Mouse (Mus musculus) ovary, postnatal 14 days (tissue): ENCODE data around the gene Slc8a1.
A peak's percentile ranks its signal among the peaks of the same experiment; 100 is the strongest.

ENCODE experiments used
- DNase-seq: peaks from one replicate; pipeline ENCODE4 v3.0.0; 2022; ENCODE audit warnings: low spot score

Gene Slc8a1

GRCm38 (mm10) chr17:81419802-81420459 is 318.2 kb downstream of the Slc8a1 start:
- no peak for DNase-seq

GRCm38 (mm10) chr17:81416361-81417114 is 321.6 kb downstream of the Slc8a1 start:
- DNase-seq = no peak

GRCm38 (mm10) chr17:81412736-81413135 is 325.4 kb downstream of the Slc8a1 start:
- DNase-seq = no peak

GRCm38 (mm10) chr17:81404225-81404624 is 334.0 kb downstream of the Slc8a1 start:
- no peak for DNase-seq

GRCm38 (mm10) chr17:81403121-81403520 is 335.1 kb downstream of the Slc8a1 start:
- peak; percentile 20 for DNase-seq

- DNase-seq = peak; percentile 44
These were observed 335.5 kb downstream of the Slc8a1 start for GRCm38 (mm10) chr17:81402636-81403035.

- no peak for DNase-seq
These were observed 337.8 kb downstream of the Slc8a1 start for GRCm38 (mm10) chr17:81400377-81400776.

- no peak for DNase-seq
These were observed 340.7 kb downstream of the Slc8a1 start for GRCm38 (mm10) chr17:81397434-81397833.

GRCm38 (mm10) chr17:81394124-81394523 is 344.1 kb downstream of the Slc8a1 start:
- no peak for DNase-seq

GRCm38 (mm10) chr17:81393040-81393439 is 345.1 kb downstream of the Slc8a1 start:
- no peak for DNase-seq

GRCm38 (mm10) chr17:81391478-81391877 is 346.7 kb downstream of the Slc8a1 start:
- DNase-seq = no peak

GRCm38 (mm10) chr17:81390790-81391189 is 347.4 kb downstream of the Slc8a1 start:
- DNase-seq = no peak

- DNase-seq = no peak
These were observed 352.1 kb downstream of the Slc8a1 start for GRCm38 (mm10) chr17:81386118-81386517.

GRCm38 (mm10) chr17:81385476-81385875 is 352.7 kb downstream of the Slc8a1 start:
- no peak for DNase-seq

- DNase-seq = no peak
These were observed 354.7 kb downstream of the Slc8a1 start for GRCm38 (mm10) chr17:81383461-81383860.

GRCm38 (mm10) chr17:81378436-81378835 is 359.7 kb downstream of the Slc8a1 start:
- DNase-seq = no peak

- no peak for DNase-seq
These were observed 360.3 kb downstream of the Slc8a1 start for GRCm38 (mm10) chr17:81377757-81378299.

GRCm38 (mm10) chr17:81377195-81377594 is 361.0 kb downstream of the Slc8a1 start:
- no peak for DNase-seq

GRCm38 (mm10) chr17:81375901-81376300 is 362.3 kb downstream of the Slc8a1 start:
- DNase-seq = no peak

GRCm38 (mm10) chr17:81369036-81369435 is 369.1 kb downstream of the Slc8a1 start:
- no peak for DNase-seq

- no peak for DNase-seq
These were observed 369.7 kb downstream of the Slc8a1 start for GRCm38 (mm10) chr17:81368503-81368902.

GRCm38 (mm10) chr17:81363368-81363767 is 374.8 kb downstream of the Slc8a1 start:
- DNase-seq = no peak

GRCm38 (mm10) chr17:81360571-81360970 is 377.6 kb downstream of the Slc8a1 start:
- DNase-seq = no peak
